Mouse (Mus musculus) MEL-GATA-1-ER (cell line): Measurements from ENCODE around the gene Prss16.

Source experiments
- DNase-seq: peaks from one replicate; pipeline ENCODE4 v3.0.0-alpha.2; 2012; ENCODE audit warnings: low read depth; ENCODE audit errors: extremely low read depth

Gene Prss16

GRCm38 (mm10) chr13:22009642-22010041, at the start of gene Prss16:
TSS of gene Prss16 (minus strand) at chr13:22009742.
- no peak for DNase-seq

DNA sequence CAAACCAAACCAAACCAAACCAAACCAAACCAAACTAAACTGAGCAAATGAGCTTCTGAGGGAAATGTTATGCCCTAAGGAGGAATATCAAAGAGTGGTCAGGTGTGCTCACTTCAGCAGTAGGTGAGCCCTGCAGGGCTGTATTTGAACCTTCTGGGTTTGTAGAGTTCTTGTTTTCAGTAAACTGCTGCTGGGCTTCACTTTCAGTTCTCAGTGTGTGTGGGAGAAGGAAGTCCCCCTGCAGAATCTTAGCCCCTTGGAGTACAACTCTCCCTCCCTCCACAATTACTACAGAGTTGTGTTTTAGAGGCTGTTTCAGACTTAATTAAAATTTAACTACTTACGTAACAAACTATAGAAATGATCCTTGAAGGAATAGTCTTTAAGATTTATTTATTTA, 44.2 kb upstream of the Prss16 start:
- no peak for DNase-seq

DNA sequence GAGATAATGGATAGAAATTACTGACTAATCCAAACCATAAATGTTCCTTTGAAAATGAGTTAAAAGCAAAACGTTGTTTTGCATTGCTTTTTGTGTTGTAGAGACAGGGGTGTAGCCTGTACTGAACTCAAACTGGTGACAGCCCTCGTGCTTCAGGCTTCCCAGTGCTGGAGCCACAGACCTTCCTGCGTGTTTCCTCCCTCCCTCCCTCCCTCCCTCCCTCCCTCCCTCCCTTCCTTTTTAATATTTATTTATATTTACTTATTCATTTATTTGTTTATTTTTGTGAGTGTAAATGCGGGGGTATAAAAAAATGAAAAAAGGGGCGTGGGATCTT, 41.9 kb upstream of the Prss16 start:
- DNase-seq: no peak

DNA sequence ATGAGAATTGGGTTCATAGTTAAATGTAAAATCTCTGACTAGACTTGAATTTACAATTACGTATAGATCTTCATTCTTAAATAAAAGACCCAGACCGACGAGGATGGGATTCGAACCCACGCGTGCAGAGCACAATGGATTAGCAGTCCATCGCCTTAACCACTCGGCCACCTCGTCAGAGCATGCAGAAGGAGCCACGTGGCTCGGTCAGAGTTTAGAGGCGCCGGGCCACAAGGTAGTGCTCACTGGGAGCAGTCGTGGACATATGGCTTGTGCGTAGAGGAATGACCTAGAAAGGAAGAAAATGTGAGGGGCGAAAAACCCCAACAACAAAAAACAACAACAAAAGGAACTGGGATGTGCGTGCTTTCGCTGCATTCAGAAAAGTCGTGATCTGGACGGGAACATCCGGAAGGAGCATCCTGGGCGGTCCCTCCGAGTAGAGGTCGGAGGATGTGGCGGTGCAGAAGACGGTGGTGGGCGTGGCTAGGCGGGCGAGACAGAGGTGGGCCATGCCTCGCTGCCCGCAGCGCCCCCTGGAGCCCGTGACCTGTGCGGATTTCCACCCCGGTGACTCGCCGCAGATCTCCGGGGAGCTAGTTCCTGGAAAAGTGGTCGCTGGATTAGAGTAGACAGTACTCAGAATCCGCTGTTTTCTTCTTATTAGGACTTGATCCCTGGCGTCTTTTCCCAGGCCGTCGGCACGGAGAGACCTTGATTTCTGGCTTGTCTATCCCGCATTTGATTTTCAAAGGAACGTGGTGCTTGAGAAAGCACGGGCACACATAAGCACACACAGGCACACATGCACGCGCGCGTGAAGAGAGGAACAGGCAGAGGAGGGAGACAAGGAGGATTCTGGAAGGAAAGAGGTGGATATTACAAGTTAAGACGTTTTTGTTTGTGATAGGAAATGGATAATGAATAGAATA, 41.3 kb upstream of the Prss16 start:
- DNase-seq: peak; percentile 83

DNA sequence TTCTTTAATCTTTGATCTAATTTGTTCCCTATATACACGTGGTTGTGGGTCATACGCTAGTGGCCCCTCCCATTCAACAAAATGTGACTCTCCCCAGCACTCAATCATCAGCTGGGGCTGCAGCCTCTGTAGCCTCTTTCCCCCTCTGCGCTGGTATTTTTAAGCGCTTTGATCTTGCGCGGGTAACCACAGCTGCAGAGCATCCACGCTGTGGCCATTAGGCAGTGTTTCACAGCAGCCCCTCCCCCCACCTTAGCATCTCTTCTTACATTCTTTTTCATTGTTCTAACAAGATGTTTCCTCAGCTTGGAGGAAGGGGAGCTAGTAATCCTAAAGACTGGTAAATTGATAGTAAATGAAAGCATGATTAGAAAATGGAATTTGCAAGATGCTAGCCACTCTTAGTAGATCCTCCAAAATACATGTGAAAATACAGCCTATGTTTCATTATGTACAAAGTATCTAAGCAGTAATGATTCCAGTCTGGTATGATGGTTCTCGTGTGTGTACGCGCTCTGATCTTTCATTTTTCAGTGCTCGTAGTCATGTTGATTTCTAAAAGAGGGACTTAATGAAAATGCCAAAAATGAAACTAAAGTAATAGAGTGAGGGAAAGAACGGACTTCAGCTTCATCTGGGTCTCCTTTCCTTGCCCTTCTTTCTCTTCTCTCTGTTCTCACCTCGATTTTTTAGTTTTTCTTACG, 40.3 kb upstream of the Prss16 start:
- no peak for DNase-seq

DNA sequence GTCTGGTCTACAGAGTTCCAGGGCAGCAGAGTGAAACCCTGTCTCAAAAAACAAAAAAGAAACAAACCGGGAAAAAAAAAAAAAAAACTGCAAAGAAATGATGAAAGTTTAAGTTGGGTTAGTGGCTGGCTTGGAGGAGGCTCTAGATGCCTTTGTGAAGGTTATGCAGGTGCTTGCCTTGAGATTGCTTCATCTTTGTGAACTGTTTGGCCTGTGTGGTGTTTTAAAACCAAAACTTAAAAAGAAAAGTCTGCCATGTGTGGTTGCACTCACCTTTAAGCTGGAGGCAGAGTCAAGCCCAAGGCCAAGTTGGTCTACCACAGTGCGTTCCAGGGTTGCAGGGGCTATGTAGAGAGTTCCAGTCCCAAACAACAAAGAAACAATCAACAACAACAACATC, 39.5 kb upstream of the Prss16 start:
- no peak for DNase-seq

DNA sequence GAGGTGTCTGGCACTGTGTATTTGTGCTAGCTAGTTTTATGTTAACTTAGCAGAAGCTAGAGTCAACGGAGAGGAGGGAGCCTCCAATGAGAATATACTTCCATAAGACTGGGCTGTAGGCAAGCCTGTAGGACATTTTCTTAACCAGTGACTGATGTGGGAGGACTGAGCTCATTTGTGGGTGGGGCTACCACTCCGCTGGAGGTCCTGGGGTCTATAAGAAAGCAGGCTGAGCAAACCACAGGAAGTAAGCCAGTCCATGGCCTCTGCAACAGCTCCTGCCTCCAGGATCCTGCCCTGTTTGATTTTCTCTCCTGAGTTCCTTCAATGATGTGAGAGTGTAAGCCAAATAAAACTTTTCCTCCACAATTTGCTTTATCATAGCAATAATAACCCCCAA, 35.8 kb upstream of the Prss16 start:
- DNase-seq: no peak

GRCm38 (mm10) chr13:22044432-22045155, 35.1 kb upstream of the Prss16 start:
- DNase-seq: no peak

DNA sequence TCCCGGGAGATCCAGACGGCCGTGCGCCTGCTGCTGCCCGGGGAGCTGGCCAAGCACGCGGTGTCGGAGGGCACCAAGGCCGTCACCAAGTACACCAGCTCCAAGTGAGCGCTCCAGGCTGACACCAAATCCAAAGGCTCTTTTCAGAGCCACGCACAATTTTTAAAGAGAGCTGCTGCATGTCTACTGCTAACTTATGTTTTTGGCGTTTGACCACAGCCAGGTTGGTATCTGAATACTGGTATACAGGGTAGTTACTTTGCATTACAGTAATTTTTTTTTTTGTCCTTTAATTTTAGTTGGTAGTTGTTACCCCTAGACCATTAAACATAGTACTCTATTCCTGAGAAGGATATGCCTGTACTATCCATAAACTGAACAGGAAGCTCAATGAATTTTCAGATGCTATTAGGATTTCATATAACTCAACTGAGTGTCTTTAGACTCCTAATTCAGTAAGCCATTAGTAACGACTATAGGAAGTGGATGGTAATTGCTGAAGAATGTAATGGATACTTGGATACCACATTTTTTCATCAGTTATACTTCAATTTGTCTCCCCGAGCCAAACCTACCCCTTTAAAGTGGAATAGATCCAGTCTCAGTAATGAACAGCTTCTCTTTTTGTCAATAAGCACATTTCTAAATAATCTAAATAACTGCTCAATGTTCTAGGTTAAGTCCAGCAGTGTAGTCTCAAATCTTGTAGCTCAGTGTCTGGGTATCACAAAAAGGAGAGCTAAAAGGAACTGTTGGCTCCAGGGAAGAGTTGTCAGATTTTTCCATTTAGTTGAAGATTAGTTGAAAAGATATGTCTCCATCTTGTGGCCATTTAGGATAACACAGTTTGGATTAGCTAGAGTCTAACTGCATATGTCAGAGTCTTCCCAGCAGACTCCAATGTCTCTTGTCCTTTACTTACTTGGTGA, 34.2 kb upstream of the Prss16 start:
- DNase-seq: peak; percentile 72

DNA sequence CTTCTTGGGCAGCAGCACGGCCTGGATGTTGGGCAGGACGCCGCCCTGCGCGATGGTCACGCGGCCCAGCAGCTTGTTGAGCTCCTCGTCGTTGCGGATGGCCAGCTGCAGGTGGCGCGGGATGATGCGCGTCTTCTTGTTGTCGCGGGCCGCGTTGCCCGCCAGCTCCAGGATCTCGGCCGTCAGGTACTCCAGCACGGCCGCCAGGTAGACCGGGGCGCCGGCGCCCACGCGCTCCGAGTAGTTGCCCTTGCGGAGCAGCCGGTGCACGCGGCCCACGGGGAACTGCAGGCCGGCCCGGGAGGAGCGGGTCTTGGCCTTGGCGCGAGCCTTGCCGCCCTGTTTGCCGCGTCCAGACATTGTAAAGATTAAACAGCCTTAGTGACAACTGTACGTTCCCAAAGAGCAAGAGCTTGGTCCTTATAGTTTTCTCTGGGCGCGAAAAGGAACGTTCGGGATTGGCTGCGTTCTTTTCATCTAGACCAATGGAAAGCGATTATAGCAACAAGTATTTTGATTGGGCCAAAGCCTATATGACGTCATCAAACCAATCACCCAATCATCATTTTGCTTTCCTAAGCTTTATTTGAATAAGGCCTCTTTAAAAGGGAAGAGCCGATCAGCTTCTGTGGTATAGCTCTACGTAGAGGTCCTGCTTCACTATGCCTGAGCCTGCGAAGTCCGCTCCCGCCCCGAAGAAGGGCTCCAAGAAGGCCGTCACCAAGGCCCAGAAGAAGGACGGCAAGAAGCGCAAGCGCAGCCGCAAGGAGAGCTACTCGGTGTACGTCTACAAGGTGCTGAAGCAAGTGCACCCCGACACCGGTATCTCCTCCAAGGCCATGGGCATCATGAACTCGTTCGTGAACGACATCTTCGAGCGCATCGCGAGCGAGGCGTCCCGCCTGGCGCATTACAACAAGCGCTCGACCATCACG, 33.3 kb upstream of the Prss16 start, which contains the start of the genes Hist1h2ag and Hist1h2bj:
Gene Hist1h2ag, minus strand, starts transcription at position 377 of the 935 bp plus-strand sequence.
Gene Hist1h2bj, plus strand, starts transcription at position 647 of the 935 bp plus-strand sequence.
- DNase-seq: peak; percentile 99

DNA sequence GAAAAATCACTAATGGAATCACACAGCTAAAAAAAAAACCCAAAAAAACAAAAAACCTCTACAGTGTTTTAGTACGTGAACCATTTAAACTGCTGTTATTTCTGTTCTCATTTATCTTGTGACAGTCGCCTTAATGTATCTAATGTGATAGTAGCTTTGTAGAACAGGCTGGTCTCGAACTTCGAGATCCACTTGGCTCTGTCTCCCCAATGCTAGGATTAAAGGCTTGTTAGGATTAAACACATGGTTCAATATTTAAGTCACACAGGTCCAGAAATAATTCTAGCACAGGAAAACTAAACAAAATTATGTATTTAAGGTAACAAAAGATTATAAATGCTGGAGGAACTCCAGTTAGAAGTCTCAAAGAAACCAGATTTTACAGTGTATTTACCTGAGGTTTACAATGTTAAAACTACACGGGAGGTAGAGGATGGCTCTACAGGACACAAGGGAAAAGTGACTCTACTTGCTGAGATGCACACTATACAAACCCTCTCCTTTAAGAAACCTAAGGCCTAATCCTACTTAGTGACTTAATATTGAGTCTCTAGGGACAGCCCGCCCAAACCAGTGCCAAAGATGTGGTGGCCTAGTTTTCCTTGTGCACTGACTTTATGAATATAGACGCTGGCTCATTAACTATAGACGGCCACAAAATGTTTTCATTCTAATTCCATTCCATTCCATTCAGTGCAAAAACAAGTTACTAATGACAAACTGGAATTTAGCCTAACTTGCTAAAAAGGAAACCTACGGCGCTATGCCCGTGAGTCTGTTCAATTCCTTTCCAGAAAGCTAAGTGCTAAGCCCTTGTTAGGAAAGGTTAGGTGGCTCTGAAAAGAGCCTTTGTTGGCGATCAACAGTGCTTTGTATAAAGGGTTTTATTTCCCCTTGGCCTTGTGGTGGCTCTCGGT, 32.4 kb upstream of the Prss16 start:
- no peak for DNase-seq

GRCm38 (mm10) chr13:22041142-22041536, 31.6 kb upstream of the Prss16 start, which contains the start of gene Hist1h4i:
TSS of gene Hist1h4i (minus strand) at chr13:22041362.
- peak; percentile 89 for DNase-seq

DNA sequence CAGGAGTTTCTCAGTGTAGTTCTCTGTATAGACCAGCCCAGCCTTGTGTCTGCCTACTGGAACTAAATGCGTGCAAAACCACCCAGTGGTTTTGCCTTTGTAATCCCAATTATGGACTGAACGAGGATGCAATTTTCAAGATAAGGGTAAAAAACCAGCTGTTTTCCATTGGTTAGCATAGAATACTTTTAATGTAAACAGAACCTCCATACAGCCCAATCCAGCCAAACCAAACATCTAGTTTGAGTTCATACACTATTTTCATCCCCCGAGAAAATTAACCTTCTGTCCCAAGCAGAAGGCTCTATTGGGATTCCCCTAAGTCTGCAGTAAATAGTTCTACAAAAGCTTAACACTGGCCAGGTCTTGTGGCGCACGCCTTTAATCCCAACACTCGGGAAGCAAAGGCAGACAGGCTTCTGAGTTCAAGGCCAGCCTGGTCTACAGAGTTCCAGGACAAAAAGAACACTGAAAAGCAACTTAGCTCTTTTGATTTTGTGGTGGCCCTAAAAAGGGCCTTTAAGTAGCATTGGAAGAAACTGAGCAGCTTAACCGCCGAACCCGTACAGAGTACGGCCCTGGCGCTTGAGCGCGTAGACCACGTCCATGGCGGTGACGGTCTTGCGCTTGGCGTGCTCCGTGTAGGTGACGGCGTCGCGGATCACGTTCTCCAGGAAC, 31.1 kb upstream of the Prss16 start:
- peak; percentile 86 for DNase-seq

- DNase-seq: no peak
These were observed 30.5 kb upstream of the Prss16 start for GRCm38 (mm10) chr13:22039951-22040463.

- no peak for DNase-seq
These were observed 29.8 kb upstream of the Prss16 start for GRCm38 (mm10) chr13:22039364-22039763.

DNA sequence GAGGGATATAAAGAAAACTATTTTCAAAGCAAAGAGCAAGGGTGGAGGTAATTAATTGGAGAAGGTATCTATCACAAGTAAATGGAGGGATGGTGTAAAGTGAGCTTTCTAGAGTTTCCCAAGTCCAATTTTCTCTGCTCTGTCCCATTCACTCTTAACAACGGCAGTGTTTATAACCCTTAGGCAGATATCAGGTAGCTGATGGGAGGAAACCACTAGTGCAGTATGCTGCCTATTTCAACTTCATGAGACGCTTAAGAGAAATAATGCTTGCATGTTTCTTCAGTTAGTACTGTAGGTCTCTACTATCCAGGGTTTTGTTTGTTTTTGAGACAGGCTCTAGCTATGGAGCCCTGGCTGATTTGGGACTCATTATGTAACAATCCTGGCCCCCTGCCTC, 27.9 kb upstream of the Prss16 start:
- no peak for DNase-seq

- no peak for DNase-seq
These were observed 27.4 kb upstream of the Prss16 start for GRCm38 (mm10) chr13:22036986-22037385.
